Mouse (Mus musculus) fat pad, adult 2 months (tissue): ENCODE measurements around the gene Apof.
A peak's percentile ranks its signal among the peaks of the same experiment; 100 is the strongest.

Experiments
- DNase-seq: peaks from one replicate; pipeline ENCODE4 v3.0.0-alpha.2; 2011; ENCODE audit warnings: low read depth, low spot score; ENCODE audit errors: extremely low read depth

Apof gene

DNA sequence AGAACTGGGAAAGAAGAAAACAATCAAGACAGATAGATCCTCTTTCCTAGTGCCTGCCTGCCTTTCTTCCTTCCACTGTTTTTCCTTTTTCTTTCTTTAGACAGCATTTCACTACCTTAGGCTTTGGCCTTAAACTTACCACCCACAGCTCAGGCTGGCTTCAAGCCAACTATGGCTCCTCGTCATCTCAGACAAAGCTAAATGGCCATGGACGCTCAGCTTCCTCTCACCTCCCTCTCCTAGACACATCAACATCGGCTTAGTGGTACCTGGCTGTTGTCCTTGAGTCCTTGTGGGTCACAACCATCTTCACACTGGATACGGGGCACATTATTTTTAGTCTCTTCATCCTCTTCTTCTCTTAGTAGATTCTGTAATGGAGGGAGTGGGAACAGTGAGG is 28.8 kb downstream of the Apof start:
- DNase-seq = no peak

DNA sequence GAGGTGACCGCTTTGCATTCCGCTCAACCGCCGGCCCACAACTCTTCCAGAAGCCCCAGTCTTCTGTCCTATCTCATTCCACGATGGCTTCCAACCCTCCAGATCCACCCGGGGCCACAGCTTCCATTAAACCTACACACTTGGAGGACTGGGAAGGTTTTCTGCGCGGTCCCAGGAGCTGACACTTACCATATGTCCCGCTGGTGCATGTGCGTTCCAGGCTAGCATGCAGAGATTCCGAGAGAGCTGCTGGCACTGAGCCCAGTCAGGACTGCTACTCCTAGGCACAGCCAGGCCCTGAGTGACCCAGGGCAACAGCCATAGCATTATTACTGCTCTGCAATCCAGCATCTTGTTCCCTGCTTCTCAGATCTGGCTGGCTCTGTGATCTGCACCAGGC is 29.2 kb downstream of the Apof start:
- no peak for DNase-seq

DNA sequence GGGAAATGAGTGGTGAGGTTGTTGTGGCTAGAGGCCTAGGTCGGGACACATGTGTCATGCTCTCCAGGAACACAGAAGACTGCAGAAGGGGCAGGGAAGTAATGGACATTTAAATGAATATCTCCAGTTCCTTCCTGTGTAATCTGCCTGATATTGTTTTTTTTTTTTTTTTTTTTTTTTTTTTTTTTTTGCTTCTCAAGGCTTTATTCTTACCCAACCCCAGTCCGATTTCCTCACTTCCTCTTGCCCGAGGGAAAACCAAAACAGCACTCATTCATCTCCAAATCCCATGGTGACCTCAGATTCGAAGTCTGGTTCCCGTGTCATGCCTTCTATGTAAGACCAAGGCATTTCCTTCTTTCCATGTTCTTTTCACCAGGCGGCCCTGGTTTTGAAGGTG is 29.8 kb downstream of the Apof start:
- peak; percentile 42 for DNase-seq

DNA sequence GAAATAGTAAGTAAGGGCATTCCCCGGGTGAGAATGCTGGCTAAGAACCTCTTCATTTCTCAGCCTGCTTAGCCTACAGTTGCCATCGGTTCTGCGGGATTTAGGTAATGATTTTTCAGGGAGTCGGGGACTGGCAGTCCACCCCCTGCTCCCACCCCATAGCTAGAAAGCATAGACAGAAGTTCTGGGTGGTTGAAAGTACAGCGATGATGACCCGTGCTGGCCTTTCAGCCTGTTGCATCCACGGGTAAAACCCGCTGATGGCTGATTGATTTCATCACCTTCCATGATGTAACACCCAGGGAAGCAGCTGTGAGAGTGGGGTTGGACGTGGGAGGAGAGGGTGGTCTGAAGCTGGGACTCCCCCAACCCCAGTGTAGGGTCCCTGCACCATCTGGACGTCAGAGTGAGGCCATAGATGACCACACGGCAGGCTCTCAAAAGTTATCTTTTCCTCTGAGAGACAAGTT is 30.3 kb downstream of the Apof start, which contains the start of gene Il23a:
Il23a (minus strand) TSS at position 51 of the 470 bp plus-strand sequence.
- DNase-seq = no peak

GRCm38 (mm10) chr10:128302357-128302756 is 33.9 kb downstream of the Apof start:
- no peak for DNase-seq

- no peak for DNase-seq
Observed at GRCm38 (mm10) chr10:128302785-128303125, 34.3 kb downstream of the Apof start.

DNA sequence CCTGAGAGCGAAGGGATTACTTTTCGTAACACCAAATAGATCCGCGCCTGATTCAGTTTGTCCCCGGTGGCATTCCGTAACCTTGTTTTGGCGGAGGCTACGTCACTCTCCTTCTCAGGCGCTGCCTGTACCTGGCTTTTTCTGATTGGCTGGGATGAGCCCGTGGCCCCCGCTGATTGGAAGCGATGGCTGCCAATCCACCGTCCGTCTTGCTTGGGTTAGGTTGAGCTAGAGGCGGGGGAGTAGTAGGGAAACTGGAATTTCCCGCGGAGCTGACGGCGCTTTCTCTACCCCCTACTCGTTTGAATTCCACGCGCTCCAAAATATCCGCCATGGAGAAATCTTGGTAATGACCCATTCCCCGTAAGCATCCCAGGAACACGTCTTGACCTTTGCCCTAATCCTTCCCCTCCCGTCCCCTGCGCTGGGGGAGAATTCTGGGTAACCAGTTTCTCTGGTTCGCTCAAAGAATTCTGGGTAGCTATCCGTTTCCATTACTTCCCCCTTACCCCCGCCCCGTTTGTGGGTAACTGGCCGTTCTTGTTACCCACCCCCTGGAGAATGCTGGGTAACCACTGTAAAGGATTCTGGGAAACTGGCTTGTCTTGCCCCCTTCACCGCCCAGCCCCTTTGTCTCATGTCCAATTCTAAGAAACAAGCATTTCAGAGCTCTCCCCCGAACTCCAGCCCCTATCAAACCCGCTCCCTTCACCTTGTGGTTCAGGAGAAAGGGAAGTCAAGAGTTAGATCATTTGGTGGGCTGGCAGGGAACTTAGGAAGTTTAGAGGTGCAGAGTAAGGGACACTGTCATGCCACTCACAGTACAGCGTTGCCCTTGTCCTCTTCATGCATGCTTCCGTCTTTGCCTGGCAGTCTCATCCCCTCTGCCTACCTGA is 34.9 kb downstream of the Apof start, which contains the start of gene Pan2:
Pan2 (plus strand) TSS at position 210 of the 896 bp plus-strand sequence.
- DNase-seq = peak; percentile 97

DNA sequence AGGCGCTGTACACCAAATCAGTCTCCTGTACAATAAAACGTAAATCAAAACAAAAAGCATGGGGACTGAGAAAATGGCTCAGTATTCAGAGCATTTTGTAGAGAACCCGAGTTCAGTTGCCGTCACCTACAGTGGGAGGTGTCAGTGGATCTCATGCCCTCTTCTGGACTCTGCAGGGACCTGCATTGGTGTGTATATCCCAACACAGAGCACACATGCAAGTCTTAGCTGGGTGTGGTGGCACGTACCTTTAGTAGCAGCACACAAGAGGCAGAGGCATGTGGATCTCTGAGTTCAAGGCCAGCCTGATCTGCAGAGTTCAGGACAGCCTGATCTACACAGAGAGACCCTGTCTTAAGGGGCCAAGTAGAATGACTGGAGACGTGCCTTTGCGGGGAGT is 41.2 kb downstream of the Apof start:
- no peak for DNase-seq

- no peak for DNase-seq
Observed at GRCm38 (mm10) chr10:128310177-128310576, 41.7 kb downstream of the Apof start.

GRCm38 (mm10) chr10:128310902-128311301 is 42.4 kb downstream of the Apof start:
- no peak for DNase-seq

DNA sequence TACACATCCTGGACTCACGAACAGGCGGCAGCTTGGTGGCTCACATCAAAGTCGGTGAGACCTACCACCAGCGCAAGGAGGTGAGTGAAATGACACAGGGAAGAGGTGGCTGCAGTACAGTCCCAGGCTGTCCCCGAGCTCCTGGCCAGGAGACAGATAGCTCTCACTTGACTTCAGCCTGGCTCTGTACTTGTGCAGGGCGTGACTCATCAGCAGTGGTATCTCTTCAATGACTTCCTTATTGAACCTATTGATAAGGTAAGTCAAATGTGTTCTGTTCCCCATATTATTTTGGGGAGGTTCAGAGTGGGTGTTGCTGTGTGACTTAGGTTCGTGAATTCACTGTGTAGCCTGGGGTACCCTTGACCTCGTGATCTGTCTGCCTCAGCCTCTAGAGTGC is 47.1 kb downstream of the Apof start:
- no peak for DNase-seq
